Comparison of ENCODE assay signal across 18 mouse cellular contexts in genomic region chr1:182642779-182643178, GRCm38 (mm10).
DNase-seq lines count a peak whose midpoint lies in the region; ATAC-seq and TF ChIP-seq lines count a peak whose summit lies in the region.
"Had no signal": no experiment of that assay in that cellular context is flagged by ENCODE, and none has a peak within 500 bp of the region (broad histone marks: within the 10 kb centered on the region; RNA-seq: fewer than 3 reads in every experiment).

No protein-coding gene starts in this region.

- intact Hi-C loops in left cerebral cortex, postnatal 4 days (cut with DNase I), result no loop called here
- intact Hi-C loops in left cerebral cortex, adult 2 months (cut with DNase I), result no loop called here

- H3K4me3 ChIP-seq in left cerebral cortex, adult 2 months, result no peak overlapping the region
- H3K4me3 ChIP-seq in embryonic facial prominence, embryonic 10.5 days, result no peak overlapping the region
- H3K4me3 ChIP-seq: embryonic facial prominence, embryonic 15.5 days; limb, embryonic 13.5 days; liver, embryonic 13.5 days; midbrain, embryonic 12.5 days had no signal

- WGBS in embryonic facial prominence, embryonic 10.5 days, result 47% methylated on average over 2 of the region's 2 CpGs

- no peak for TF ChIP-seq CTCF in left cerebral cortex, adult 2 months (IDR thresholded peaks at IDR 0.05)

- H3K4me1 ChIP-seq in embryonic facial prominence, embryonic 10.5 days, result peaks cover 44% of the 10 kb centered on the region

- H3K27me3 ChIP-seq in embryonic facial prominence, embryonic 10.5 days (replicated peaks; ENCODE audit: low read depth, poor library complexity, severe bottlenecking), result peaks cover 5% of the 10 kb centered on the region; the same call in 1 of the 2 replicates
- H3K27me3 ChIP-seq: embryonic facial prominence, embryonic 15.5 days; limb, embryonic 13.5 days; liver, embryonic 13.5 days had no signal

- H3K27ac ChIP-seq in left cerebral cortex, adult 2 months, result no peak overlapping the region
- H3K27ac ChIP-seq in embryonic facial prominence, embryonic 10.5 days (replicated peaks), result no peak overlapping the region
- H3K27ac ChIP-seq: embryonic facial prominence, embryonic 15.5 days; limb, embryonic 13.5 days; liver, embryonic 13.5 days; midbrain, embryonic 12.5 days had no signal

- no peak for ATAC-seq in activated CD4-positive, CD25-positive, alpha-beta regulatory T cell, adult 4 months
- ATAC-seq: forebrain, postnatal 0 days had no signal

- H3K36me3 ChIP-seq in embryonic facial prominence, embryonic 10.5 days (replicated peaks), result no peaks in the 10 kb centered on the region
- H3K36me3 ChIP-seq: embryonic facial prominence, embryonic 15.5 days; limb, embryonic 13.5 days; liver, embryonic 13.5 days; midbrain, embryonic 12.5 days had no signal

- peak; percentile 41 for DNase-seq in left cerebral cortex, postnatal 4 days
- DNase-seq in left cerebral cortex, adult 2 months (ENCODE audit: extremely low spot score in 1 of 2, low spot score in 2 of 2), result no peak
- DNase-seq in embryo, embryonic 10.5 days (ENCODE audit: low spot score), result peak; percentile 54
- DNase-seq in embryonic facial prominence, embryonic 10.5 days (ENCODE audit: low spot score), result peak; percentile 48
- DNase-seq in kidney, postnatal 36 days, result peak; percentile 27 to 36
- no peak for DNase-seq in testis, postnatal 14 days (ENCODE audit: low spot score)
- DNase-seq: adrenal gland, postnatal 10 days; cerebellum, adult 11 months; forebrain, postnatal 0 days; liver, embryonic 13.5 days; lung, embryonic 14.5 days; lung, postnatal 4 days; right cerebral cortex, postnatal 4 days; thymus, postnatal 14 days had no signal

- H3K9me3 ChIP-seq in embryonic facial prominence, embryonic 10.5 days, result 0 out of 2 replicates have a peak, but pooled peaks cover 5% of the 10 kb centered on the region
- H3K9me3 ChIP-seq: embryonic facial prominence, embryonic 15.5 days; limb, embryonic 13.5 days; liver, embryonic 13.5 days; midbrain, embryonic 12.5 days had no signal

Comparison
In these comparisons a context has a peak if more than half of its experiments do, and no peak if none do; other contexts are left out.
1. DNase-seq: peak in left cerebral cortex, postnatal 4 days (single experiment), embryo, embryonic 10.5 days (single experiment), embryonic facial prominence, embryonic 10.5 days (single experiment) and kidney, postnatal 36 days (2 of 2); none in left cerebral cortex, adult 2 months (0 of 2) and testis, postnatal 14 days (single experiment).